21 mouse cellular contexts compared by ENCODE assay signal in genomic region chr7:46547642-46548041, GRCm38 (mm10).
"Had no signal": no experiment of that assay in that cellular context is flagged by ENCODE, and none has a peak within 500 bp of the region (broad histone marks: within the 10 kb centered on the region; RNA-seq: fewer than 3 reads in every experiment).

No protein-coding gene starts in this region.

- H3K4me1 ChIP-seq: kidney, embryonic 15.5 days had no signal

- H3K9ac ChIP-seq: kidney, embryonic 15.5 days; liver, embryonic 13.5 days; midbrain, embryonic 15.5 days; neural tube, embryonic 12.5 days; neural tube, embryonic 15.5 days had no signal

- H3K27ac ChIP-seq: kidney, embryonic 15.5 days; left cerebral cortex, adult 2 months; midbrain, embryonic 10.5 days; midbrain, embryonic 15.5 days; neural tube, embryonic 12.5 days; neural tube, embryonic 15.5 days; stomach, postnatal 0 days had no signal

- H3K4me2 ChIP-seq: kidney, embryonic 15.5 days; liver, embryonic 13.5 days; midbrain, embryonic 15.5 days; neural tube, embryonic 12.5 days; neural tube, embryonic 15.5 days had no signal

- H3K4me3 ChIP-seq: kidney, embryonic 15.5 days; left cerebral cortex, adult 2 months; liver, embryonic 13.5 days; megakaryocyte, embryonic 14.5 days; midbrain, embryonic 10.5 days; midbrain, embryonic 15.5 days; neural tube, embryonic 12.5 days; neural tube, embryonic 15.5 days had no signal

- H3K9me3 ChIP-seq: kidney, embryonic 15.5 days; liver, embryonic 13.5 days; megakaryocyte, embryonic 14.5 days; midbrain, embryonic 10.5 days; midbrain, embryonic 15.5 days; neural tube, embryonic 12.5 days; neural tube, embryonic 15.5 days had no signal

- ATAC-seq: midbrain, embryonic 15.5 days had no signal

- H3K27me3 ChIP-seq: kidney, embryonic 15.5 days; liver, embryonic 13.5 days; midbrain, embryonic 15.5 days; neural tube, embryonic 12.5 days; neural tube, embryonic 15.5 days had no signal

- H3K36me3 ChIP-seq: kidney, embryonic 15.5 days; liver, embryonic 13.5 days; midbrain, embryonic 10.5 days; midbrain, embryonic 15.5 days; neural tube, embryonic 12.5 days had no signal

- DNase-seq: kidney, adult 11 months; kidney, adult 8-10 months; kidney, postnatal 10 days; kidney, postnatal 36 days; layer of hippocampus, postnatal 36 days; liver, embryonic 13.5 days; lung, postnatal 14 days; right cerebral cortex, adult 18-20 months; right cerebral cortex, postnatal 14 days; right cerebral cortex, postnatal 4 days; thymus, adult 2 months; thymus, postnatal 14 days; thymus, postnatal 4 days had no signal
